Mouse (Mus musculus): Measurements from ENCODE around the gene Prpsap1.

Gene Prpsap1

GRCm38 (mm10) chr11:116493795-116494252 is at the start of gene Prpsap1:
Prpsap1 (minus strand) TSS chr11:116494202.
- peak; percentile 56 to 67 for DNase-seq

GRCm38 (mm10) chr11:116543110-116543509 is 49.1 kb upstream of the Prpsap1 start:
- DNase-seq: peak in 1 of 2 experiments; percentile 37

DNA sequence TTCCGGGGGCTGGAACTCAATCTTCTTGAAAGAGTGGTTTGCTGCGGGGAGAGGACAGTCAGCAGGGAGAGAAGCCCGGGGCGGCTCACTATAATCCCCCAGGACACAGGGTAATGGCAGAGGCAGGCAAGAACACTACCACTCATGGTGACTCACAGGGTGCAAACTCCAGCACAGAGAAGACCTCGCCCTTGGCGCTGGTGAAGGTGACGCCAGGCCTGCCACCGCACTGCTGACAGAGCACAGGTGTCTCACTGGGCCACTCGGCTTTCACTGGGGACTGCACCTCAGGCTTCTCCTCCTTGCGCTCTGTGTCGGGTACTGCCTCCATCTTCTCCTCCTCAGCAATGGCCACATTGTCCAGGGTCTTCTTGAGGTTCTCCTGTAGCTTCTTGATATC is 47.2 kb upstream of the Prpsap1 start:
- DNase-seq: no peak

GRCm38 (mm10) chr11:116538142-116538735 is 44.2 kb upstream of the Prpsap1 start:
- no peak for DNase-seq

DNA sequence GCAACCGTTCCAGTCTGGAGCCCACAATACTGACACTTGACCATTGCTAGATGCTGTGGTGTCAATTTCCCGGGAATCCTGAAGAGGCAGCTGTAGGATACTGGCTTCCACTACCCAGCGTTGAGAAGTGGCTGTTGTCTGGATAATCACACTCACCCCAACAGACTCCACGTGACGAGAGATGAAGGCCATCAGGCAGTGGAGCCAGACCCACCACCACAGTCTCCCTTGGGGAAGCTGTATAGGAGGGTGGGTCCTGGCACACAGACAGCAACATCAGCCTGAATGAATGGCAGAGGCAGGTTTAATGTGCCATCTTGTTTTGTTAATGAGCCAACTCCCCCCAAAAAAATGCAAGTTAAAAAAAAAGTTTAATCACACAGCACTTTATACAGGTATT is 43.4 kb upstream of the Prpsap1 start:
- no peak for DNase-seq

- DNase-seq: no peak
Measured at GRCm38 (mm10) chr11:116536685-116537084, 42.7 kb upstream of the Prpsap1 start.

DNA sequence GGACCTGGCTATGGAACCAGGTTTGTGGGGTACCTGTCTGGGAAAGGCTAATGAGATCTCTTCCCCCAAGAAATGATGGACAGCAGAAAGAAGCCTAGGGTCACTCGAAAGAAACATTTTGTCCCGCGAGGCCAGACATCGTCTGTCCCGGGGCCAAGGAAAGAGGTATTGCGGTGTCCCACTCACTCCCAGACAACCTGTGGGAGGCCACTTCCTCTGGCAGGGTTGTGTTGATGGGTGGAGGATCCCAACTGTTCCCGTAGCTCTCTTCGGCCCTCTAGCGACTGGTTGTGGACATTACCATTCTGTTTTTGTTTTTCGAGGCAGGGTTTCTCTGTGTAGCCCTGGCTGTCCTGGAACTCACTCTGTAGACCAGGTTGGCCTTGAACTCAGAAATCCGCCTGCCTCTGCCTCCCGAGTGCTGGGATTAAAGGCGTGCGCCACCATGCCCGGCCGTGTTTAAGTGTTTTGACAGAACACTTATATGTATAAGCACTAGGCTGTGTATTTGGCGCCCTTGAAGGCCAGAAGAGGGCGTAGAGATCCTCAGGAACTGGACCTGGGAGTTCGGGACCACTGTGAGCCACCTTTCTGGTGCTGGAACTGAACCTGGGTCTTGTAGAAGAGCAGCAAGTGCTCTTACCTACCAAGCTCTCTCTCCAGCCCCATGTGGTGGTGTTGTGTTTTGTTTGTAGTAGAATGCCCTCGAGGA is 40.3 kb upstream of the Prpsap1 start:
- DNase-seq: peak; percentile 71 to 81

- DNase-seq: peak; percentile 23 to 43
Measured at GRCm38 (mm10) chr11:116533341-116534153, 39.5 kb upstream of the Prpsap1 start.

DNA sequence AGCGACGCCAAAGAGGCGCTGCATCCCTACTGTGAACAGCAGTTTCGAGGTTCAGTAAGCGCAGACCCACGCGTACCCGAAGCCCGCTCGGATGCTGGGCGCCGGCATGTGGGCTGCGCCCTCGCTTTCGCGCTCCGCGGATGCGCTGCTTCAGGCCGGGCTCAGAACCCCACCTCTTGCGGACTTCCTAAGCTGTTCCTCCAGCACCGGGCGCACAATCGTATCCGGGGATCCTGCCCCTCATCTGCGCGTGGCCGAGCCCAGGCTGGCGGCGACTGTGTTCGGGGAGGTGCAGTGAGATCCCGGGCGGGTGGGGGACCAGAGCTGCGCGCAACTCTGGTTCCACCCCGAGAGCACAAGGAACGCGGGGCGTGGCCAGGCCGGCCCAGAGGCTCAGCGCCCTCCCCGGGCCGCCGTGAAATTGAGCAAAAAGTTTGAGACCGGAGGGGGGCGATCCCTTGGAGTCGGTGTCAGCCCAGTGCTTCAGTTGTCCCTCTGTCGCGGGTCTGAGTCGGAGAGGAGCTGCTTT is 38.9 kb upstream of the Prpsap1 start:
- DNase-seq: peak; percentile 77 to 82

DNA sequence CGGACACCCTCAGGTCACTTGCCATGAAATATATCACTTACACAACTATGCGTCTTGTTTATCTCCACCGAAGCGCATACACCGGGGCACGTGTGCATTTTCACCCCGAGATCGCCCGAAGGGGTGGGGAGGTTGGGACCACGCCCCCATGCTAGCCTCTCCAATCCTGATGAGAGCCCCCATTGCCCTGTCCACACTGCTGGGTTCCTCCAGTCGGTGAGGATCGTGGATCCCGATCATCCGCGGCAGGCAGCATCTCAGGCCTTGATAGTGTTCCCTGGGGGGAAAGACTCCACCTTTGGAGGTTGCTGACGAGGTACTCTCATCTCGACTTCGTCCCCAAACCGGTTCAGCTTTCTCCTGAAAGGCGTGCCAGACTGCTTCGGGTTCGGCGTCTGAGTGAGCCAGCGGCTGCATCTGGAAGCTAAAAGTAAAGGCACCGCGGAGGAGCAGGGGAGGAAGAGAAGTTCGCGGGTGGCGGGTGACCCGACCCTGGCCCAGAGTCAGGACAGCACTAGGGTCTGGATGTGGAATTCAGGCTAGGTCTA is 38.3 kb upstream of the Prpsap1 start:
- peak; percentile 50 to 65 for DNase-seq

- peak; percentile 31 to 38 for DNase-seq
Measured at GRCm38 (mm10) chr11:116531371-116532191, 37.6 kb upstream of the Prpsap1 start.

DNA sequence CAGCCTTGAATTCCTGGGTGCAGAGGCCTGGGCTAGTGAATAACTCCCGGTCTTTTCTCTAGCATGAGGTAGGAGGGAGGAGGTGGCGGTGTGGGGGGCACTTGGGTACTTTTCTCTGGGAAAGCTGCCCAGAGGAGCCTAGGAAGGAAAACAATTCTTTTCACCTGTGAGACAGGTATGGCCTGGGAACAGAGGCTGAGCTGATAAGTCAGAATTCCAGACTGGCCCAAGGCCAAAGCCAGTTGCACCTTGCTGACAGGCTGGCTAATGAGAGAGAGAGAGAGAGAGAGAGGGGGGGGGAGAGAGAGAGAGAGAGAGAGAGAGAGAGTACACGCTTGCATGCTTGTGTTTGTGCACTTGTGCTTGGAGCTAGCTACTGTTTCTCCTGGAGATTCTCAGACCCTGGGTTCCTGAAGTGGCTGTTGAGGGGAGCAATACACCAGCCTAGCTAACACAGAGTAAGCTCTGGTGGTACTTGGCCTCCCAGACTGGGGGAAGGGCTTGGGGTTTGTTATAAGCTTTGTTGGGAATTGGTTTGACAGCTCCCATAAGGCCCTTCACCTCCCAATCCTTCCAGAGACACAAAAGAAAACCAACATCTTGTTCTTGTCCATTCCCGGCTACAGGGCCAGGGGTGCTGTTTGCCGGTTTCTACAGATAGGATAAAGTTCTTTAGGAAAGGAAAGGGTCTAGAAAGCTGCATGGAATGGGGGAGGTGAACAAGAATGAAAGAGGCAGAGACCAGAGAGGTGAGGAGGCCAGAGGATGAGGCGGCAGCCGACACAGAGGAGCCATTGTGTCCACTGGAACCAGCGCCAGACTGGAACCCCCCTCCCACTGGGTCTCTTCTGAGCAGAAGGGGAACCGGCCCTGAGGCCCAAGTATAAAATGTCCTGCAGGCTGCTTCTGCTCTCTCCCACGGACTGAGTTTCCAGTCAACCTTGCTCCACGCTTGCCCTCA is 36.5 kb upstream of the Prpsap1 start, which contains the start of gene Sphk1:
Sphk1 (plus strand) TSS at position 739 of the 961 bp plus-strand sequence.
- peak; percentile 75 to 81 for DNase-seq

DNA sequence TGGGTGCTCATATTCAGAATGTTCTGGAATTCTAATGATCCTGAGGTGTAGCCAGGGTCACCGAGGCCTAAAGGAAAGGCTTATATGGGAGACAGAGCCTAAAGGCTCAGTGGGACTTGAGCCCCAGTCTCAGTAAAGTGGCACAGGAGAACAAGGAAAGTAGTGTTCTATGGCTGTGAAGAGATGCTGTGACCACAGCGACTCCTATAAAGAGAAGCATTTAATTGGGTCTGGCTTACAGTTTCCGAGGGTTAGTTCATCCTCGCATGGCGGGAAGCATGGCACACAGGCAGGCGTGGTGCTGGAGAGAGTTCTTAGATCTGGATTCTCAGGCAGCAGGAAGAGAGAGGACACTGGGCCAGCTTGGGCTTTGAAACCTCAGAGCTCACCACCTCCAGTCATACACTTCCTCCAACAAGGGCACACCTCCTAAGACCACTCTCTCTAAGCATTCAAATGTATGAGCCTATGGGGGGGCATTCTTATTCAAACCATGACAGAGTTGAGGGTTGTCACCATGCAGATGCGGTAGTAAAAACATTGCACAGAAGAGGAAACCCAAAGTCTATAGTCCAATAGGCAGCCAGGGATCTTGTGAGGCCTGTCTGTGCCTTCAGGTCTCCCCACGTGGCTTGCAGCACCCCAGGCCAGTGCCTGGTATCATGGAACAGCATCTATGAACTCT is 34.8 kb upstream of the Prpsap1 start:
- no peak for DNase-seq

DNA sequence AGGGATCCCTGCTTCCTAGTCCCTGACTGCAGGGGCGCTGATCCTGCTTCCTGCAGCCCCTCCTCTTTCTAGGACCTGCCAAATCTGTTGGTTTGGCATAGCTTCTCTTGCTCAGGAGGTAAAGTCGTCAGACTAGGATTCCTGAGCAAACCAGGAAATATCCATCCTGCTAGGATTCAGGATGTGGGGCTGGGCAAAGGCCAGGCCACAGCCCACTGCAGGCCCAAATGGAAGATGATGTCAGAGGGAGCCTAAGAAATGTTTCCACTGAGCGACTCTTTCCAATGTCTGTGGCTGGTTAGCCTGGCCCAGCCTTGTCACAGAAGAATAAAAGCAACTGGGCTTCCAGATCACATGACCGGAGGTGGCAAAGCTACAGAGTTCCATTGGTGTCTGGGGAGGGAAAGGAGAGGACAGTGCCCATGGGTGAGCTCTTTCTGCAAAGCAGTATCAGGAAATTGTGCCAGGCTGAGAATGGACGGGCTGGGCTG is 29.7 kb upstream of the Prpsap1 start:
- peak; percentile 17 to 28 for DNase-seq

DNA sequence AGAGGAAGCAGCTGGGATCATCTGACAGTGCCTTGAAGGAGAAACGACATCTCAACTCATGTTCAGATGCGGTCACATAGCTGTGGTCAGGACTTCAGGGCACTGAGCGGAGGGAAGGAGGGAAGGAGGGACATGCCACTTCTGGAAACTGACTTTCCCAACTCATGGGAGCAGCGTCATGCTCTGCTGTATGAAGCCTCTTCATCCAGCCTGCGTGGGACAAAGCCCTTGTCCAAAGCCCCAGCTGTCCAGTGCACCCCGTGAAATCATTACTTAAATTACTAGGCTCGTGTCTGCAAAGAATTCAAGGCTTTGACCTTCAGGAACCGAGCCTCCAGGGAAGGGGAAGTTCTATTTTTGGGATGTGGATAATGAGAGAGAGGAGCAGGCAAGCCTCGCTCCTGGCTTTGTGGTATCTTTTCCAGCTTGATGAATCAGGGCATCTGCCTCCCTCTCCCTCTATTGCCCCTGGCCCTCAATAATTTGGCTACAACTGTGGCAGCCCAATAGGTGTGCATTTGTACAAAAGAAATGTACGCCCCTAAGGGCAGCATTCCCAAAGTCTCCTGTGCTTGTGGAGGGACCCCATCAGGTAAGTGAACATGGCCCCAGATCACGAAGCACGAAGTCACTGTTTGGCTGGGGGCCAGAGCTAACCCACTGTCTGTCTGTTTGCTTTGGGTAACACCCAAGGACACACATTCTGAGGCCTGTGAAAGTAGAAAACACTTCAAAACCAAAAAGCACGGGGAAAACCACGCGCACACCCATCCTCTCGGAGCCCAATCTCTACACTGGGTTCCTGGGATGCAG is 29.1 kb upstream of the Prpsap1 start:
- peak in 1 of 2 experiments; percentile 49 for DNase-seq

DNA sequence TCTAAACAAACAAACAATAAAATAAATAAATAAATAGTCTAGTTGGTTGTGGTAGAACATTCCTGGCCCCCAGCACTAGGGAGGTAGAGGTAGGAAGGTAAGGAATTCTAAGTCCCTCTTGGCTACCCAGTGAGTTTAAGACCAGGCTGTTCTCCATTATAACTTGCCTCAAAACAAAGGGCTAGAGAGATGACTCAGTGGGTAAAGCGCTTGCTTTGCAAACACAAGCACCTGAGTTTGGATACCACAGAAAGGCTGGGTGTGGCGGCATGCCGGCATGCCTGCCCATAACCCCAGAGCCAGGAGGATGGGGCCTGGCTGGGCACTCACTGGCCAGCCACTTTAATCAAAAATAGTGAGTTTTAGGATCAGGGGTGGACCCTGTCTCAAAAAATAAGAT is 28.0 kb upstream of the Prpsap1 start:
- DNase-seq: peak; percentile 54 to 70

- no peak for DNase-seq
Measured at GRCm38 (mm10) chr11:116521143-116521542, 27.1 kb upstream of the Prpsap1 start.

- peak; percentile 74 to 85 for DNase-seq
Measured at GRCm38 (mm10) chr11:116518482-116518881, 24.5 kb upstream of the Prpsap1 start.
